Mouse (Mus musculus): ENCODE measurements around the gene Psmc2.

Gene Psmc2

DNA sequence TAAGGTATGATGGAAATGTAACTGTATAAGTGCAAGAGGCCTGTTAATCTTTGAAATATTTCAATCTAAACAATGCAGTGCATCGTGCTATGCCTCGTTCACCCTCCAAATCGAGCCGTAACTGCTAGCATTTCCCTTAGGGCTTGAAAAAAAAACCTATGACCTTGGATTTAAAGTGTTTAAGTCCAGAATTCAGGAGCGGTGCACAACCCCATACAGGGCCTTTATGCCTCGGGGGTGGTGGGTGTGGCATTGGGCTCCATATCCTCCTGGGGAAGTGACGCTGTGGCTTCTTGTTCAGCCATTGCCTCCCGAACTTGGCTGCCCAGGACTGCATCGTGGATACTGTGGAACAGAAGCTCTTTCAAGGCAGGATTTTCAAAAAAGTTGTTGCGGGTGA, 25.8 kb downstream of the Psmc2 start:
- DNase-seq: no peak

DNA sequence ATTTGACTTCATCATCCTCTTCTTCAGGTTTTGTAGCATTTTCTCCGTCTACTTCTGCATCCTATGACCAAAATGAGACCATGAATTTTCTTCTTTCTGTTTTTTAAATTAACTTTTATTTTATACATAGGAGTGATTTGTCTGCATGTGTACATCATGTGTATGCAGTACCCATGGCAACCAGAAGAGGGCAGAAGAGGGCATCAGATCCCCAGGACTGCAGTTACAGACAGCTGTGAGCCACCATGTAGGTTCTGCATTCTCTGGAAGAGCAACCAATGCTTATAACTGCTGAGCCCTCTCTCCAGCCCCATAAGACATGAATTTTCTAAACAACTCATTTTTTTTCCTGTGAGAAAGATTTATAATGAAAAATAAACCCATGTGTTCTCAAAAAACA, 28.9 kb downstream of the Psmc2 start:
- peak; percentile 35 for DNase-seq

DNA sequence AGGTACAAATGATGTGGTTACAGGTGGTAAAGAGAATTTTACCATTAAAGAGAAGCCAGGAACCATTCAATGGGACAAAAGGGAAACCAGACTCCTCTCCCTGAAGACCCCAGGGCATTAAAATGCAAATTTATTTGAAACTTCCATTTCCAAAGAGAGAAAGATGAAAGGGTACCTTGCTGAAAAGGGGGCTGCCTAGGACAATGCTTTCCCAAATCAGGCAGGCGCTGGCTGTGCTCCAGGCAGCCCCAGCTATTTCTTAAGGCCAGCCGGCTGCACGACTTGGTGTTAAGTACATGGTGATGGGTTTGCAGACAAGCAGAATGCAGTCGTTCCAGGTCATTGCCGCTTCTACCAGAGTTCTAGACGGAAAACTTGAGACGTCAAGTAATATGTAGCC, 41.3 kb downstream of the Psmc2 start:
- DNase-seq: no peak

DNA sequence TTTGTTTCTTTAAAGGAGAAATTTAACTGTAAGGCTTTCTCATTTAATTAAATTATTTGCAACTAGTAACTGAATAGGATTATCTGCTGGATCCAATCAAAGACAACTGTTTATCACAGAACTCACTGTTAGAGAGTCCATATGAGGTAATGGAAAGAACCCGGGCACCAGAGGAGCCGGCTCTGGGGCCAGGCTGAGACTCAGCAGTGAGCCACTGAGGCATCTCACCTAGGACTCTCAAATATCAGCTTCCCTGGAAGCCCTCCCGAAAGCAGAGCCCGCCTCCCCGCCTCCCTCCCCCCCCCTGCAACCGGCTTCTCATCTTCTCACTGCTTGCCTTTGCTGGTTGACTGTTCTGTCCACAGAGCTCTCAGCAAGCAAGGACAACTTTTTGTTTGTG, 42.6 kb downstream of the Psmc2 start:
- no peak for DNase-seq

DNA sequence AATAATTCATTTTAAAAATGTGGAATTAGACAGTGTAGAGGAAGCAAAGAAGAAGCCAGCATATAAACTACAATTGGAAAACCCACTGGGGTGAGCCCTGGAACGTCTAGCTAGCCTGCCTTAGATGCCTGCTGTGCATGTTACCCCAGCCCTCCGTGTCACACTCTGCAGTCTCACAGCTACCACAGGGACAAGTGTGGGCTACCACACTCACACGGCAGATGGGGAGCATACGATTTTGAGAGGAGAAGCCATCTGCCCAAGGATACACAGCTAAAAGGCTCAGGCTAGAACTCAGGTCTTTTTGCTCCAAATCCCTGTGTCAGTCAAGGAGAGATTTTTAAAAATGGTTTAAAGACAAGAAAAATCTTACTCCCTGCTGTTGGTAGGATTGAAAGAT, 43.8 kb downstream of the Psmc2 start:
- no peak for DNase-seq

DNA sequence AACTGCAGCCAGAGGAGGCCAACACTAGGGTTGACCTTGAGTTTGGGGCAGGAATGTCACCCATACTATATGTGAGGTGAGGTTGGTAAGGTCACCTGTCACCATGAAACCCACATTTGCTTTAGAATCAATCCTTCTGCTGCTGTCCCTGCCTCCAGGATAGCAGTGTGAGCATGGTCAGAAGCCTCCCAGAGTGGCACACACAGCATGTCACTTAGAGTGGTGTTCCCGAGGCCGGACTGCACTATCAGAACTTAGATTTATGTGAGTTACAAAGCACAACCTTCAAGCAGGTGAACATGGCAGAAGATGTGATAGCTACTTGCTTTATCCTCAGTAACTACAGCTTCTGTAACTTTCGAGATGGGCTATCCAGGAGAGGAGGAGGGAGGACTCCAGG, 46.7 kb downstream of the Psmc2 start:
- no peak for DNase-seq

DNA sequence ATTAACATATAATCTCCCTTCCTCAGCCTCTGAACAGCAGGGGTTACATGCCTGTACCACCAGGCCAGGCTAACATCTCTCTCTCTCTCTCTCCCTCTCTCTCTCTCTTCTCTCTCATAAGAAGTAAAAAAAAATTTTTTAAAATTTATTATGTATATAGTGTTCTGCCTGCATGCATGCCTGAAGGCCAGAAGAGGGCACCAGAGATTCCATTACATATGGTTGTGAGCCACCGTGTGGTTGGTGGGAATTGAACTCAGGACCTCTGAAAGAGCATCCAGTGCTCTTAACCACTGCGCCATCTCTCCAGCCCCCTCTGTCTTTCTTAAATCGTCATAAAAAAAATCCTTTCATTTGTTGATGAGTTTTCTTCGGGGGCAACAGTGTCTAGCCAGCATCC, 59.6 kb downstream of the Psmc2 start:
- no peak for DNase-seq

DNA sequence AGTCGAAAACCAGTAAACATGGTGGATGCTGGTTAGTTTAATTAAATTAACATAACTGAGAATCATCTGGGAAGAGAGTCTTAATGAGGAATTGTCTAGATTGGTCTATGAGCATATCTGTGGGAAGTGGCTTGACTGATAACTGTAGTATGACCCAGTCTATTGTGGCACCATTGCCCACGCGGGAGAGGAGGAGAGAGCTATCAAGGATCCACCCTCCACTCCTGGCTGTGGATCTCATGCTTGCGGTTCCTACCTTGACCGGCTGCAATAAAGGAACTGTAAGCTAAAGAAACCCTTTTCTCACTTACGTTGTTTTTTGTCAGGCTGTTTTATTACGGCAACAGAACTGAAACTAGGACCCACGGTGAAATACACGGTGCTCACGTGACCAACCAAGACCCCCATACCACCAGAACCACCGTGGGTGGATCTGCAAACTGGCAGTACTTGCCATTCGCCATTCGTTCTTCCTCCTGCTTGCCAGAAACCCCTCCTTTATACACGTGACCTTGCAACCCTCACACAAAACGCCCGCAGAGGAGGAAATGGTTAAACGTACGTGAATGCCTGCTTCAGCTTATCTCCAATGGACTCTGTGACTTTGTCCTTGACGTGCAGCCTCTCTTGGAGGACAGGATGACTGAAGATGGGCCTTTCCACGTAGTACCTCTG, 61.7 kb downstream of the Psmc2 start:
- DNase-seq: no peak

DNA sequence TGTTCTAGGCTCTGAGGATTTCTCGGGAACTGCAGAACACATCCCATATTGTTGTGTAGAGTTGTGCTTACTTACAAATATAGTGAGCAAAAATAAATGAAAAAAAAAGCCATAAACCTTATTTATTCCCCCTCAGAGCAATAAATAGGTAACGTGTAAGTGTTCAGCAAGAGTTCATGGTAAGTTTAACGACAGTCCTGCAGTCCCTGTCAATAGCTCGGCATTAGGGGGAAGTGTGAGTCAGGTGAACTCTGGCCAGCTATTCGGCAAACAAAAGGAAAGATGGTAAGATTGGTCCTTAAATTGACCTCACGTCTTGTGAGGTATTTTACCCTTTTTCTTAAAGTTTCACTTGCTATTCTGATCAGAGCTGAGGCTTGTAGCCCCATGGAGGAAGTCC, 62.4 kb downstream of the Psmc2 start:
- DNase-seq: no peak

DNA sequence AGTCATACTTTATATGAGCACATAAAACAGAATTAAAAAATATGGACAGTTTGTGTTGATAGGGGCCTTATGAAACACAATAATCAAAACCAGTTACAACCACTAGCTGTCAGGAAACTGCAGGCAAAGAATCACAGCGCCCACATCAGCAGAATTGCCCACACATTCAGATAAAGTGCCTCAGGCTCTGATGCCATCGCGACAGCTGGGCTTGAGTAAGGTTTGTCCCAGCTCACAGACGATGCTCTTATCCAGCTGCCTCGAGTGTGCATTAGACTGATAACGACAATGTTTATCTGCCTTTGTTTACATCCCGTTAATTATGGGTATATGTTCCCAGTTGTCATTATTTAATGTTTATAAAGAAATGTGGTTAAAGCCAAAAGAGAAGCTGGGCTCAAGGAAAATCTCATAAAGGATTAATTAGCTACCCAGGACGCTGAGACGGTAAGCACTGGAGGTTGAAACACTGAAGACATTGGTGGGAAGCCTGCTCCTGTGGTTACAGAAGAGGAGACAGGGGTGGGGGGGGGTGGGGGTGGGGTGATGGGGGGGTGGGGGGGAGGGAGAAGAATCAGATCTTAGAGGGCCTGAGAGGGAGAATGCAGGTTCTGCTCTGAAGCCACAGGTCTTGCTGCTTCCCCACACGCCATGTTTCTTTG, 66.7 kb downstream of the Psmc2 start:
- DNase-seq: no peak

Data from kidney, adult 9 months (tissue).